Mouse (Mus musculus): Measurements from ENCODE around the gene Smim23. TPM values are rescaled to one million over a fixed set of nuclear protein-coding genes. Genes with fewer than 3 reads are reported as not detected.

The Smim23 gene
- polyA plus RNA-seq (2015; fragmentation: Nextera tagmentation; extraction: Ambion mirVana): not detected in 2 replicates

DNA sequence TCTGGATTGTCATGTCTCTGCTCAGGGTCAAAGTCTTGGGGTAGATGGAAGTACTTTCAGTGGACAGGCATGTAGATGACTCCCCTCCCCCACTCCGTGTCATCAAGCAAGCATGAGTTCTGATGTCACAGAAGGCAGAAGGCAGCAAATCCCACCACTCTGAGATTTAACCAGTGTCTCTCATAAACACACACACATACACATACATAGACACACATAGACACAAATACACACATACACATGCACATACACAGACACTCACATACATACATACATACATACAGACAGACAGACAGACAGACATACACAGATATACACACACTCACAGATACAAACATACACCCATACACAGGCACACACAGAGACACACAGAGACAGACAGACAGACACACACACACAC is at the start of gene Smim23:
Gene Smim23 (minus strand): TSS at position 101 of the 400 bp plus-strand sequence.
- Histone ChIP-seq H3K4me1 (ENCODE audit: control insufficient read depth, insufficient read depth, low read depth, low read length) (no peaks in the 10 kb centered on the region), H3K4me2 (ENCODE audit: low read length) (no peak within 1 kb of the TSS), H3K9ac (ENCODE audit: low read depth, low read length) (no peak within 1 kb of the TSS), H3K9me3 (ENCODE audit: control insufficient read depth, low read length) (no peaks in the 10 kb centered on the region), H3K36me3 (ENCODE audit: control insufficient read depth, insufficient read depth, low read length) (no peaks in the 10 kb centered on the region), H3K27me3 (replicated peaks; ENCODE audit: control insufficient read depth, insufficient read depth, low read length) (no peaks in the 10 kb centered on the region), H3K27ac (ENCODE audit: low read depth, low read length) (no peak within 1 kb of the TSS), H3K4me3 (ENCODE audit: low read length) (no peak within 1 kb of the TSS)
- 100% methylated on average over 1 of the region's 1 CpGs for WGBS
- no peak for ATAC-seq

DNA sequence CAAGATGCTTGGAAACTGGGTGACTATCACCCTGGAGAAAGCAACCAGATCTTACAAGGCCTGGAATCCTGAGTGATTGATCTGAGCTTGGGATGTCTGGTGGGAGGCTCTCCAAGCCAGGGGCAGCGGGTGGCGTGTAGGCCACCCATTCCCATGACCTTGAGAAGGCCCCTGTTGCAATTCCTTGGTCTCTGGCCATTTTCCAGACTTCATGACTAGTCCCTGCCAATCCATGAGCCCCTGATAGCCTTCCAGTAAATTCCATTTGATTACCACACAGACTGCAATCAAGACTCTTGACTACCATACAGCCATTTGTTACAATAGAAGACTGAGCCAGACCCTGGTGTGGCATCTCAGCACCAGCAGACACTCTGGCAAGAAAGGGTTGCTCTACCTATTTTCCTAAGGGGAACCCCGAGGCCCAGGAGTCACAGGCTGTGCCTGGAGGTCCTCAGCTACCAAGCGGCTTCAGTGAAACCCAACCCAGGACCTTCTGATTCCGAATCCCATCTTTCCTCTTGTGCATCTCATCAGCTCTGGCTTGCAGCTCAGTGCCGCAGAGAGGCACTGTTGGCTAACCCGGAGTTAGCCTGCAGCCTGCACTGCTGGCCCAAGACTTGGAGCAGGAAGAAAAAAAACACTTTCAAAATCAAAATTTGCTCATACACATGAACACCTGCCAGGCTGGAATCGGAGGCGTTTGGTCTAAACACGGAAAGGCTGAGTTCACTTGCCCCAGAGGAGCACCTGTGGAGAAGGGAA is 44.4 kb upstream of the Smim23 start:
- 85% methylated on average over 10 of the region's 10 CpGs for WGBS
- no peak overlapping the region for H3K27ac ChIP-seq (ENCODE audit: low read depth, low read length)
- no peak for ATAC-seq

DNA sequence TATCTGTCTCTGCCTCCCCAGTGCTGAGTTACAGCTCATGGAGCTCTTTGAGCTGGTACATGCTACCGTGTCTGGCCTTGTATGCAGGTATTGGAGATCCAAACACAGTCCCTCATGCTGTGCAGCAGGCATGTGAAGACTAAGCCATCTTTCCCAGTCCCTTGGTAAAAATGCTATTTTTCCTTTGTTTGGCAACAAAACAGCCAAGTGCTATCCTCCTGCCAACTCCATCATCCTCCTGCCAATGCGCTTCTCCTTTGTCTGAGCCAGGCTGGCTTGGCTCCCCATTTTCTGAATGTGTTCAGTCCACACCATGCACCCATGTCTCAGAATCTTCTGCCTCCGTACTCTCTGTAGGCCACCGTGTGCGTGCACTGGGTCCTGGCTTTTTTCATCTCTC is 40.2 kb upstream of the Smim23 start:
- no peaks in the 10 kb centered on the region for H3K27me3 ChIP-seq (replicated peaks; ENCODE audit: control insufficient read depth, insufficient read depth, low read length)
- H3K4me2 ChIP-seq (ENCODE audit: low read length): no peak overlapping the region
- H3K27ac ChIP-seq (ENCODE audit: low read depth, low read length): no peak overlapping the region
- H3K36me3 ChIP-seq (ENCODE audit: control insufficient read depth, insufficient read depth, low read length): no peaks in the 10 kb centered on the region
- ATAC-seq: no peak
- H3K4me1 ChIP-seq (ENCODE audit: control insufficient read depth, insufficient read depth, low read depth, low read length): no peaks in the 10 kb centered on the region
- 85% methylated on average over 5 of the region's 5 CpGs for WGBS
- H3K9ac ChIP-seq (ENCODE audit: low read depth, low read length): no peak overlapping the region
- H3K4me3 ChIP-seq (ENCODE audit: low read length): no peak overlapping the region
- H3K9me3 ChIP-seq (ENCODE audit: control insufficient read depth, low read length): no peaks in the 10 kb centered on the region

More for the DNA sequence above, 44.4 kb upstream of the Smim23 start:
- H3K4me1 ChIP-seq (ENCODE audit: control insufficient read depth, insufficient read depth, low read depth, low read length): no peaks in the 10 kb centered on the region
- peaks cover 2% of the 10 kb centered on the region; the same call in 1 of the 2 replicates for H3K9me3 ChIP-seq (ENCODE audit: control insufficient read depth, low read length)
- H3K9ac ChIP-seq (ENCODE audit: low read depth, low read length): no peak overlapping the region
- no peak overlapping the region for H3K4me3 ChIP-seq (ENCODE audit: low read length)
- H3K36me3 ChIP-seq (ENCODE audit: control insufficient read depth, insufficient read depth, low read length): no peaks in the 10 kb centered on the region
- H3K4me2 ChIP-seq (ENCODE audit: low read length): no peak overlapping the region
- peaks cover 2% of the 10 kb centered on the region; the same call in 1 of the 2 replicates for H3K27me3 ChIP-seq (replicated peaks; ENCODE audit: control insufficient read depth, insufficient read depth, low read length)

DNA sequence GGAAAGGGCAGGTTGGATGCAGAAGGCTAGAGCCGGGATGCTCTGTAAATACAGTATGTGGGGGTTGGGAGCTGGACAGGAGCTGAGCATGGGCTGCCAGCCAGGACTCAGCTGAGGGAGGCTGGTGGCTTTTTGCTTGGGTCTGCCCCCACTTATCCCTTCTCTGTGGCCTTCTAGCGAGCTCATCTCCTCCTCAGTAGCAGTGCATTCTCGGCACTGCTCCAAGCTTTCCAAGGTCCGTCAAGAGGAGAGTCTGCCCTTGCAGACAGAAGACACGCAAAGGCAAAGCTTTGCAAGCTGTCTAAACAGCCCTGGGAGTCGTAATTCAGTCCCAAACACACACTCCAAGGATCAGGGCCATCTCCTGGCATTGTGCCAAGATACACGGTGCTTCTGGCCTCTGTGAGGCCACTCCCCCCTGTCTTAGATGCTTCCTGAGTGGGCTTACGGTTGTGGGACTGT is 33.0 kb upstream of the Smim23 start:
- Histone ChIP-seq H3K4me2 (ENCODE audit: low read length) (0 out of 2 replicates have a peak overlapping the region, but pooled peaks have one; percentile 4), H3K36me3 (ENCODE audit: control insufficient read depth, insufficient read depth, low read length) (no peaks in the 10 kb centered on the region), H3K9ac (ENCODE audit: low read depth, low read length) (no peak overlapping the region), H3K27me3 (replicated peaks; ENCODE audit: control insufficient read depth, insufficient read depth, low read length) (no peaks in the 10 kb centered on the region), H3K27ac (ENCODE audit: low read depth, low read length) (no peak overlapping the region), H3K4me3 (ENCODE audit: low read length) (no peak overlapping the region), H3K4me1 (ENCODE audit: control insufficient read depth, insufficient read depth, low read depth, low read length) (peaks cover 6% of the 10 kb centered on the region; the same call in 1 of the 2 replicates), H3K9me3 (ENCODE audit: control insufficient read depth, low read length) (no peaks in the 10 kb centered on the region)
- peak; percentile 68 for ATAC-seq
- 27% methylated on average over 8 of the region's 8 CpGs for WGBS

DNA sequence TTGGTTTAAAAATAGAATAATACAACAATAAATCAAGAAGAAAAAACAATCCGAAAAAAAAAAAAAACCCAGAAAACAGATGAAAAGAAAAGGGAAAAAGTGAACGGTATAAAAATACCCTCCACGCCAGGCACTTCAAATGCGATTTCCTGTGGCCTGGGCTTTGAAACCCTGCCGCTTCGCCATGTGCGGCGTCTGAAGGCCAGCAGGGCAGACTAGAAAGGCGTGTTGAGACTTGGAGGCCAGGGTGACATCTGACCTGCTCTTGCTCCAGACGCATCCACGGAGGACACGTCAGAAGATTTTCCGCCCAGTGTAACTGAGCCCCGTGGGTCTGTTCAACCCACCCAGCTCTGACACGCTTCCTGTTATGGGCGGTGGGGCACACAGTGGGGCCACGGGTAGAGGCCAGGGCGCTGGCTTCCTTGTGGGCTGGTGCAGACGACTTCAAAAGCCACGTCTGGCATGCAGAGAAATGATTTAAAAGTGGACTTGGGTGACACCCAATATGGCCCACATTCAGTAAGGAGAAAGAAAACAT is 22.3 kb upstream of the Smim23 start:
- Histone ChIP-seq H3K36me3 (ENCODE audit: control insufficient read depth, insufficient read depth, low read length) (no peaks in the 10 kb centered on the region), H3K27ac (ENCODE audit: low read depth, low read length) (no peak overlapping the region), H3K9ac (ENCODE audit: low read depth, low read length) (no peak overlapping the region), H3K27me3 (replicated peaks; ENCODE audit: control insufficient read depth, insufficient read depth, low read length) (no peaks in the 10 kb centered on the region), H3K4me3 (ENCODE audit: low read length) (no peak overlapping the region), H3K9me3 (ENCODE audit: control insufficient read depth, low read length) (no peaks in the 10 kb centered on the region), H3K4me1 (ENCODE audit: control insufficient read depth, insufficient read depth, low read depth, low read length) (no peaks in the 10 kb centered on the region), H3K4me2 (ENCODE audit: low read length) (no peak overlapping the region)
- 71% methylated on average over 20 of the region's 20 CpGs for WGBS
- no peak for ATAC-seq

DNA sequence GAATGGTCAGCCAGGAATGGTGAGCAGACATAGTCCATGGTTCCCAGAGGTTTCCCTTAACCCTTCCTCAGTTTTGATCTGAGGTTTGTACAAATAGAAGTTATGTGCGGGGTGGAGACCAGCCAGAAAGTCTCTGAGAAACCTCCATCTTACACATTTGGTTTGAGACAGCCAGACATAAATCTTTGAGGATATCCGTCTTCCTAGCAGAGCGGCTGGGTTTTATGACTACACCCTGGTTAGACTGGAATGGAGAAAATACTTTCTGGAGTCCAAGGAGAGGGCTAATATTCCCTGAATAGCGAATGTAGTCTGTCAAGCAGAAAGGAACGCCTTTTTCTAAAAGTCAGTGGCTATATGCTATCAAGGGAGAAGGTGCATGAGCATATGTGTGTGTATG is 16.8 kb upstream of the Smim23 start:
- Histone ChIP-seq H3K9me3 (ENCODE audit: control insufficient read depth, low read length) (no peaks in the 10 kb centered on the region), H3K4me2 (ENCODE audit: low read length) (no peak overlapping the region)
- 83% methylated on average over 5 of the region's 5 CpGs for WGBS

DNA sequence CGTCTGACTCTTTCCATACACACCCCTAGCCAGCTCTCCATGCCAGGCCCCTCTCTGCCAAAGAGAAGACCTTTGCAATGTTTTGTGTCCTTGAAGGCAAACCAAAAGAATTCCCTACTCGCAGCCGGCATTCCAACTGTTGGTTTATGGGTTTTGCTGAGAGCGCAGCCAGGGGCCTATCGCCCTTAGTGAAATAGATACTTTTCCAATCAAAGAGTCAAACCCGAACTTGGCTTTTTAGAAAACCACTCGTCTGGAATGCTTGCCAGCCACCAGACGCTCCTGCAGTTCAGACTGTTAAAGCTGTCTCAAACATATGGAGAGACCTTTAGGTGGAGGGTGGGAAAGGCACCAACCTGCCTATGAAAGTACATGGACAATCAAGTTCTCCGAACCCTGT is 15.9 kb upstream of the Smim23 start:
- Histone ChIP-seq H3K36me3 (ENCODE audit: control insufficient read depth, insufficient read depth, low read length) (no peaks in the 10 kb centered on the region), H3K4me2 (ENCODE audit: low read length) (no peak overlapping the region), H3K27ac (ENCODE audit: low read depth, low read length) (no peak overlapping the region), H3K4me3 (ENCODE audit: low read length) (no peak overlapping the region), H3K4me1 (ENCODE audit: control insufficient read depth, insufficient read depth, low read depth, low read length) (no peaks in the 10 kb centered on the region), H3K9ac (ENCODE audit: low read depth, low read length) (no peak overlapping the region), H3K27me3 (replicated peaks; ENCODE audit: control insufficient read depth, insufficient read depth, low read length) (no peaks in the 10 kb centered on the region), H3K9me3 (ENCODE audit: control insufficient read depth, low read length) (no peaks in the 10 kb centered on the region)
- WGBS: 82% methylated on average over 9 of the region's 9 CpGs
- ATAC-seq: no peak

More for the DNA sequence above, 16.8 kb upstream of the Smim23 start:
- no peak for ATAC-seq
- Histone ChIP-seq H3K4me1 (ENCODE audit: control insufficient read depth, insufficient read depth, low read depth, low read length) (no peaks in the 10 kb centered on the region), H3K9ac (ENCODE audit: low read depth, low read length) (no peak overlapping the region), H3K36me3 (ENCODE audit: control insufficient read depth, insufficient read depth, low read length) (no peaks in the 10 kb centered on the region), H3K4me3 (ENCODE audit: low read length) (no peak overlapping the region), H3K27me3 (replicated peaks; ENCODE audit: control insufficient read depth, insufficient read depth, low read length) (no peaks in the 10 kb centered on the region), H3K27ac (ENCODE audit: low read depth, low read length) (no peak overlapping the region)

DNA sequence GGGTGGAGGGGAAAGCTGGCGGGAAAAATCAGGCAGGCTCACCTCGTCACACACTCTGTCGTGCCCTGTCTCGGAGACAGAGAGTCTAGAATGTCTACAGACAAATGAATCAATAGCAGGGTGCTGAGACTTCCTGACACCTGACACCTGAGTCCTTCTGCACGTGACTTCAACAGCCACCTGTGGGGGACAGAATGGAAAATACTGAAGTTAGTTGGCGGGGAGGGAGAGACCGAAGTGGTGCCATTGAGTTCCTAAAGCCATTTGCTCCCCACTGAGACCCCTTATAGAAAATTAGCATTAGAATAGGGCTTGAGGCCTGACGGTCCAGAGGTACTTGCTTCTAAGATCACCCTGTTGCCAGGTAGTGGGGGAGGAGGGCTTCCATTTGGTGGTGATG is 10.6 kb upstream of the Smim23 start:
- ATAC-seq: no peak
- H3K4me2 ChIP-seq (ENCODE audit: low read length): no peak overlapping the region
- WGBS: 18% methylated on average over 8 of the region's 8 CpGs

DNA sequence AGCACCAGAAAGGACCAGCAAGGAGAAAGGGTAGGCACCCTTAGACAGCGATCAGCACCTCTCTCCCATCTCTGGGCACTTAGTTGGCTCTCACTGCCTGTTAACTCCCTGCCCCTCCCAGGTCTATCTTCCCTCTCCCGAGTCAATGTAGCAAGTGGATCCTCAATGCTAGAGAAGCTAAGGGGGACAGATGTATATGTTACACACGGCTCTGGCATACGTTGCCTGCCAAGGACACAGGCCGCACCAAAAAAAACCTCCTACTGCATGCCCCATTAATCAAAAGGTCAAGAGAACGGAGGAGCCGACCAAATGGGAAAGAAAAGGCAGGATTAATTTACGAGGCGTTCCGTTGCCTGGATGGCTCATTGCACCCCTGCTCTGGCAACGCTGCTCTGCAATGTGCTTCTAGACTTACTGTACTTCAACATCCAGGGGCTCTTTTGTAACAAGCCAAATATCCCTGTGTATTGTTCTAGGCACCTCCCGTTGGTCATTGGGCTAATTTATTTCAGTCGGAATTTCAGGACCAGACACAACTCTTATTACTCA is 10.0 kb upstream of the Smim23 start:
- no peak overlapping the region for H3K4me2 ChIP-seq (ENCODE audit: low read length)
- no peak for ATAC-seq
- H3K36me3 ChIP-seq (ENCODE audit: control insufficient read depth, insufficient read depth, low read length): no peaks in the 10 kb centered on the region

More for the DNA sequence above, 10.6 kb upstream of the Smim23 start:
- H3K9ac ChIP-seq (ENCODE audit: low read depth, low read length): no peak overlapping the region
- no peaks in the 10 kb centered on the region for H3K27me3 ChIP-seq (replicated peaks; ENCODE audit: control insufficient read depth, insufficient read depth, low read length)
- H3K36me3 ChIP-seq (ENCODE audit: control insufficient read depth, insufficient read depth, low read length): no peaks in the 10 kb centered on the region
- no peak overlapping the region for H3K4me3 ChIP-seq (ENCODE audit: low read length)
- no peaks in the 10 kb centered on the region for H3K9me3 ChIP-seq (ENCODE audit: control insufficient read depth, low read length)
- no peak overlapping the region for H3K27ac ChIP-seq (ENCODE audit: low read depth, low read length)
- H3K4me1 ChIP-seq (ENCODE audit: control insufficient read depth, insufficient read depth, low read depth, low read length): no peaks in the 10 kb centered on the region

More for the DNA sequence above, 10.0 kb upstream of the Smim23 start:
- Histone ChIP-seq H3K4me1 (ENCODE audit: control insufficient read depth, insufficient read depth, low read depth, low read length) (no peaks in the 10 kb centered on the region), H3K4me3 (ENCODE audit: low read length) (no peak overlapping the region), H3K9ac (ENCODE audit: low read depth, low read length) (no peak overlapping the region), H3K9me3 (ENCODE audit: control insufficient read depth, low read length) (no peaks in the 10 kb centered on the region), H3K27ac (ENCODE audit: low read depth, low read length) (no peak overlapping the region), H3K27me3 (replicated peaks; ENCODE audit: control insufficient read depth, insufficient read depth, low read length) (no peaks in the 10 kb centered on the region)
- WGBS: 28% methylated on average over 13 of the region's 13 CpGs
